Mouse (Mus musculus): ENCODE results near the gene Slc6a21.

- TF ChIP-seq CTCF (conservative IDR thresholded peaks at IDR 0.05; ENCODE audit: low read length) (no peak), POU5F1 (IDR thresholded peaks at IDR 0.05; ENCODE audit: borderline replicate concordance, low read length) (no peak)
Observed at GRCm38 (mm10) chr7:45338161-45338911, 61.0 kb downstream of the Slc6a21 start.
